Mouse (Mus musculus) midbrain, embryonic 13.5 days (tissue): ENCODE data around the gene Trim66. TPM values are rescaled to one million over a fixed set of nuclear protein-coding genes. Genes with fewer than 3 reads are reported as not detected.

Source experiments
- ATAC-seq: fragments of 200-750 bp; cut with Nextera tagmentation; 2 replicates; pipeline ENCODE4 v1.8.0; 2017; ENCODE audit warnings: mild to moderate bottlenecking, moderate TSS enrichment, moderate library complexity
- H3K27ac ChIP-seq: fragments of 300-500 bp; sonication (generic); 2 replicates; pipeline ENCODE4 v1.5.1; 2015; ENCODE audit warnings: inconsistent platforms, mild to moderate bottlenecking, moderate library complexity
- H3K27me3 ChIP-seq: fragments of 300-500 bp; sonication (generic); 2 replicates; pipeline ENCODE4 v1.6.1; 2015; ENCODE audit warnings: mild to moderate bottlenecking, inconsistent platforms
- H3K36me3 ChIP-seq: fragments of 300-500 bp; sonication (generic); 2 replicates; pipeline ENCODE4 v1.6.1; 2015; ENCODE audit warnings: mild to moderate bottlenecking, inconsistent platforms
- H3K4me1 ChIP-seq: fragments of 300-500 bp; sonication (generic); replicated peaks from 2 replicates; pipeline ENCODE4 v1.6.1; 2015; ENCODE audit warnings: inconsistent platforms
- H3K4me2 ChIP-seq: fragments of 300-500 bp; sonication (generic); replicated peaks from 2 replicates; pipeline ENCODE4 v1.6.1; 2015; ENCODE audit warnings: moderate library complexity, mild to moderate bottlenecking, inconsistent platforms
- H3K4me3 ChIP-seq: fragments of 300-500 bp; sonication (generic); replicated peaks from 2 replicates; pipeline ENCODE4 v1.5.1; 2015; ENCODE audit warnings: mild to moderate bottlenecking, inconsistent platforms
- H3K9ac ChIP-seq: fragments of 300-500 bp; sonication (generic); replicated peaks from 2 replicates; pipeline ENCODE4 v1.6.1; 2015; ENCODE audit warnings: mild to moderate bottlenecking, inconsistent platforms
- H3K9me3 ChIP-seq: fragments of 300-500 bp; sonication (generic); 2 replicates; pipeline ENCODE4 v1.6.1; 2016; ENCODE audit warnings: mild to moderate bottlenecking, inconsistent platforms
- WGBS: fragments of 180-500 bp; shearing (Covaris S2); methylation state at CpG from one replicate; pipeline ENCODE4 v1.1.7; 2015; 5-methylcytosine and 5-hydroxymethylcytosine counted together
- polyA plus RNA-seq: library from polyadenylated mRNA; unstranded; fragments of >200 nt; fragmentation: Nextera tagmentation; extraction: Ambion mirVana; gene quantifications from 2 replicates; pipeline ENCODE4 v1.2.1, GENCODE M21; 2015

Gene Trim66
- polyA plus RNA-seq, 1 experiment from 2014 or later, result 0.40 TPM

GRCm38 (mm10) chr7:109532691-109533090 is 24.8 kb upstream of the Trim66 start:
- no peak overlapping the region for H3K9ac ChIP-seq
- no peaks in the 10 kb centered on the region for H3K9me3 ChIP-seq
- H3K4me3 ChIP-seq, result no peak overlapping the region
- WGBS, result 82% methylated on average over 3 of the region's 3 CpGs
- H3K4me2 ChIP-seq, result no peak overlapping the region
- H3K27me3 ChIP-seq, result no peaks in the 10 kb centered on the region
- ATAC-seq, result no peak
- H3K27ac ChIP-seq, result no peak overlapping the region
- peaks cover 7% of the 10 kb centered on the region; the same call in 1 of the 2 replicates for H3K4me1 ChIP-seq
- H3K36me3 ChIP-seq, result peaks cover 29% of the 10 kb centered on the region

DNA sequence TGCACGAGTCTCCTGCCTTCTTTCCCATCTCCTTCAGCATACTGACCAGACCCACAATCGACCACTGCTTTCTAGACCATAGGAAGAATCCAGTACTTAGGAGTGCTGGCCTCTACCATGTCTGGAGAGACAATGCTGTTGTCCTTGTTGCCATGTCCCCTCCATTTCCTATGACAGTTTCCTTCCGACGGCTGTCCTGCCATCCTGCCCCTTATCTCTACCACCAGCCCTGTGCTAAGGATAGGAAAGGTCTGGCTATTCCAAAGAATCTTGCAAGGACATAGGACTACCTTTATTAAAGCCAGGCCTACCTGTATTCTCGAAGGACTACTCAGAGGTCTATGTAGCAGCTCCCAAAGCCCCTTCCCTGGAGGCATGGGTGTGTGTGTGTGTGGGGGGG is 23.6 kb upstream of the Trim66 start:
- Histone ChIP-seq H3K4me3 (no peak overlapping the region), H3K9me3 (no peaks in the 10 kb centered on the region), H3K9ac (no peak overlapping the region), H3K4me2 (no peak overlapping the region), H3K27me3 (no peaks in the 10 kb centered on the region), H3K4me1 (peaks cover 3% of the 10 kb centered on the region; the same call in 1 of the 2 replicates), H3K27ac (no peak overlapping the region), H3K36me3 (peaks cover 39% of the 10 kb centered on the region)
- WGBS, result 84% methylated on average over 5 of the region's 5 CpGs
- no peak for ATAC-seq

DNA sequence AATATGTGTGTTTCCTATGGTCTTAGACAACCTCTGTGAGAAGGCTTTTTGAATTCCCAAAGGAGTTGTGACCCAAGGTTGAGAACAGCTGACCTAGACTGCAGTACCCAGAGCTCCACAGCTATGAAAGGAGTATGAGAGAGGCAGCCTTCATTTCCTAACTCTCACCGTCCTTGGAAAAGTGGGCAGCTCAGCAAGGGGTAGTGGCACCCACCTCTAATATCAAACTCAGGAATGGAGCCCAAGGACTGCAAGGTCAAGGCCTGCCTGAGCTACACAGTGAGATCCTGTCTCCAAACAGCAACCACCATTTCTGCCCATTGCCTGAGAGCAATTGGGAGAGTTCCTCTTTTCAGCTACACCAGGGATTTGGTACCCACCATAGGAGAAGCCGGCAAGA is 21.8 kb upstream of the Trim66 start:
- H3K4me1 ChIP-seq, result no peaks in the 10 kb centered on the region
- WGBS, result 77% methylated on average over 2 of the region's 2 CpGs
- H3K4me2 ChIP-seq, result no peak overlapping the region
- 0 out of 2 replicates have a peak overlapping the region, but pooled peaks have one; percentile 8 for H3K9ac ChIP-seq
- peaks cover 51% of the 10 kb centered on the region for H3K36me3 ChIP-seq
- H3K27ac ChIP-seq, result no peak overlapping the region
- no peaks in the 10 kb centered on the region for H3K27me3 ChIP-seq
- H3K4me3 ChIP-seq, result no peak overlapping the region
- no peaks in the 10 kb centered on the region for H3K9me3 ChIP-seq
- ATAC-seq, result no peak

- Histone ChIP-seq H3K4me2 (no peak overlapping the region), H3K4me1 (0 out of 2 replicates have a peak, but pooled peaks cover 3% of the 10 kb centered on the region), H3K36me3 (peaks cover 60% of the 10 kb centered on the region), H3K27ac (no peak overlapping the region), H3K9me3 (no peaks in the 10 kb centered on the region), H3K4me3 (no peak overlapping the region), H3K9ac (0 out of 2 replicates have a peak overlapping the region, but pooled peaks have one; percentile 19), H3K27me3 (no peaks in the 10 kb centered on the region)
- ATAC-seq, result peak; percentile 79
- 12% methylated on average over 3 of the region's 3 CpGs for WGBS
These were observed 20.4 kb upstream of the Trim66 start for GRCm38 (mm10) chr7:109528356-109528755.

DNA sequence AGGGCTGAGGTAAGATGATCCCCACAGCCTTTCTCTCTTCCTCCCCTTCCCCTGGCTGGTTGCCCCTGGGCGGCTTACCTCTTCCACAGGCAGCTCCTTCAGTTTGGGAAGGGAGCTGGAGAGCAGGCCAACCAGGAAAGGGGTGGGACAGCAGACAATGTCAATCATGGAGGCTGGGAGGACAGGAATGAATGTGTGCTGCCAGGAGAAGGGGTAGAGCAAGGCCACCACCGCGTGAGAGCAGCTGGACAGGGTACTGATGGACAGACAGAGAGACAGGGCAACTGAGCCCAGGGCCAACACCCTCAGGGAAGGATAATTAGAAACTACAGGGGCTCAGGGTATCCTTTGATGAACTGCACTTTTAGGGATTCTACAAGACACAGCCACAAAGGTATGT is 19.6 kb upstream of the Trim66 start:
- no peak for ATAC-seq
- H3K4me3 ChIP-seq, result no peak overlapping the region
- no peak overlapping the region; the same call in 1 of the 2 replicates for H3K9ac ChIP-seq
- H3K36me3 ChIP-seq, result peaks cover 69% of the 10 kb centered on the region
- H3K9me3 ChIP-seq, result no peaks in the 10 kb centered on the region
- no peak overlapping the region for H3K27ac ChIP-seq
- H3K4me1 ChIP-seq, result 0 out of 2 replicates have a peak, but pooled peaks cover 3% of the 10 kb centered on the region
- WGBS, result 80% methylated on average over 3 of the region's 3 CpGs
- no peaks in the 10 kb centered on the region for H3K27me3 ChIP-seq
- H3K4me2 ChIP-seq, result no peak overlapping the region

GRCm38 (mm10) chr7:109525740-109526663 is 18.1 kb upstream of the Trim66 start:
- no peaks in the 10 kb centered on the region for H3K9me3 ChIP-seq
- no peak overlapping the region for H3K4me2 ChIP-seq
- no peak overlapping the region for H3K27ac ChIP-seq
- peaks cover 17% of the 10 kb centered on the region for H3K4me1 ChIP-seq
- H3K4me3 ChIP-seq, result no peak overlapping the region
- ATAC-seq, result no peak
- peaks cover 77% of the 10 kb centered on the region for H3K36me3 ChIP-seq
- no peaks in the 10 kb centered on the region for H3K27me3 ChIP-seq
- WGBS, result 83% methylated on average over 16 of the region's 16 CpGs
- H3K9ac ChIP-seq, result no peak overlapping the region

GRCm38 (mm10) chr7:109524763-109525162 is 16.8 kb upstream of the Trim66 start:
- peaks cover 71% of the 10 kb centered on the region for H3K36me3 ChIP-seq
- ATAC-seq, result no peak
- H3K4me2 ChIP-seq, result no peak overlapping the region
- peaks cover 29% of the 10 kb centered on the region for H3K4me1 ChIP-seq
- WGBS, result 88% methylated on average over 3 of the region's 3 CpGs
- no peaks in the 10 kb centered on the region for H3K27me3 ChIP-seq
- H3K9me3 ChIP-seq, result no peaks in the 10 kb centered on the region
- H3K27ac ChIP-seq, result no peak overlapping the region
- H3K9ac ChIP-seq, result no peak overlapping the region
- H3K4me3 ChIP-seq, result no peak overlapping the region

DNA sequence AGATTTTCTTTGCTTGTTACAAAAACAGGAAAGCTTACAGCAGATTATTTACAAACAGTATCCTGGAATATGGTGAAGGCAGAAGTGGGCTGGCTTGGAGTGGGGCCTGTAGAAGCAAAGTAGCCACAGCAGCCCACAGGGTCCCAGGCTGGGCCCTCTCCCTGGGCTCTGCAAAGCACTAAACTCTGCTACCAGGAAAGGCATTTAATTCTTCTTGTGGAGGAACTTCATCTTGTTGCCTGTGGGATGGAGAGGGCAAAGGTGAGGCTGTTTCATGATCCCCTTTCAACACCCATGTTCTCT is 16.5 kb upstream of the Trim66 start:
- peaks cover 31% of the 10 kb centered on the region for H3K4me1 ChIP-seq
- no peaks in the 10 kb centered on the region for H3K27me3 ChIP-seq
- H3K9ac ChIP-seq, result no peak overlapping the region
- no peak for ATAC-seq
- H3K4me2 ChIP-seq, result no peak overlapping the region
- H3K4me3 ChIP-seq, result no peak overlapping the region
- no peak overlapping the region for H3K27ac ChIP-seq
- peaks cover 69% of the 10 kb centered on the region for H3K36me3 ChIP-seq
- no peaks in the 10 kb centered on the region for H3K9me3 ChIP-seq

DNA sequence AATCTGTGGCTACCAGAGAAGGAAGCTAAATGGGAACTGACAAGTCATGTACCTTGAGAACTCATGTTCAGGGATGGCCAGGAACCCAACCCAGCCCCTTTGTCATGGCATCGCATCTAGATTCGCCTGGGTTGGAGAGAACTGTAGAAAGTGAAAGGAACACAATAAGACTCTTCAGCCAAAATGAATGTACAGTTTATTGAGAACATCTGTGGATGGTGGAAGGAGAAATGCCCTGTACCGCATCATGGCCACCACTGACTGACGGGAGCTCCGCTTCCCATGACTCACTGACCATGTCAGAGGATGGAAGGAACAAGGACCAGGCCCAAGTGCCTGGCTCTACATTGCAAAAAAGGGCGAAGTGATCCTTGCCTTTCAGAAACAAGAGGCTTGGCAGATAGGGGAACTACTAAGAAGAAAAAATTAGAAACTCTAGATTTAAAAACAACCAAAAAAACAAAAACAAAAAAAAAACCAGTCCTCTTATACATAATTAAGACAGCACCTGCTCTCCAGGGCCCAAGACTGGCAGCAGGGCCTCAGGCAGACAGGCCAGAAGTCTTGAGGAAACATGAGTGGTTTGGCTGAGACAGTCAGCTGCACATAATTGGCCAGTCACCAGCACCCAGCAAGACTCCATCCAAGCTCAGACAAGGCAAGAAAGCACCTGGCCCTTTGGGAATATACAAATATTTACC is 16.0 kb upstream of the Trim66 start:
- no peak for ATAC-seq
- peaks cover 69% of the 10 kb centered on the region for H3K36me3 ChIP-seq
- H3K27ac ChIP-seq, result peak overlapping the region; percentile 19; the same call in 1 of the 2 replicates
- peaks cover 31% of the 10 kb centered on the region for H3K4me1 ChIP-seq
- no peaks in the 10 kb centered on the region for H3K27me3 ChIP-seq
- WGBS, result 66% methylated on average over 6 of the region's 6 CpGs
- no peaks in the 10 kb centered on the region for H3K9me3 ChIP-seq
- H3K9ac ChIP-seq, result no peak overlapping the region
- no peak overlapping the region for H3K4me3 ChIP-seq
- no peak overlapping the region for H3K4me2 ChIP-seq

DNA sequence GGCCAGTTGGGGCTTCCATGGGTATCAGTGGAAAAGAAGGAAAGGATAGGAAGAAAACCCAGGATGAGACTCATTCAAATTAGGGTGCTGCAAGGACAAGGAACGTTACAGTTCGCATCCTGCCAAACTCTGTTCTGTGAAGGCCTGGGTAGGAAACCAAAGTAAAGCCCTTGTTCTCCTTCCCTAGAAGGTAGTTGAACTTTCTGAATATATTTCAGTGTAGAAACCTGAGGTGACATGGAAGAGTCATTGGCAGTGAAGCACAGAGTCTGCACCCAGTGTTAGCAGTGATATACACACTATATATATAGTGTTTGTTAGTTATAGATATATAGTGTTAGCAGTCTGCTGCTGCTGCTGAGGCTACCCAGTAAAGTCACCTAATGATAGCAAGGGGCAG is 15.4 kb upstream of the Trim66 start:
- no peak overlapping the region for H3K9ac ChIP-seq
- H3K9me3 ChIP-seq, result no peaks in the 10 kb centered on the region
- ATAC-seq, result no peak
- peaks cover 32% of the 10 kb centered on the region for H3K4me1 ChIP-seq
- H3K27ac ChIP-seq, result no peak overlapping the region
- peaks cover 69% of the 10 kb centered on the region for H3K36me3 ChIP-seq
- H3K4me3 ChIP-seq, result no peak overlapping the region
- no peak overlapping the region for H3K4me2 ChIP-seq
- WGBS, result 68% methylated on average over 2 of the region's 2 CpGs
- no peaks in the 10 kb centered on the region for H3K27me3 ChIP-seq

- 81% methylated on average over 5 of the region's 5 CpGs for WGBS
- no peak overlapping the region for H3K9ac ChIP-seq
- H3K36me3 ChIP-seq, result peaks cover 64% of the 10 kb centered on the region
These were observed 14.2 kb upstream of the Trim66 start for GRCm38 (mm10) chr7:109522084-109522483.

GRCm38 (mm10) chr7:109519936-109520335 is 12.0 kb upstream of the Trim66 start:
- WGBS, result 3% methylated on average over 10 of the region's 10 CpGs
- H3K9ac ChIP-seq, result peak overlapping the region; percentile 96
- H3K4me3 ChIP-seq, result peak overlapping the region; percentile 79
- H3K27ac ChIP-seq, result no peak overlapping the region
- no peaks in the 10 kb centered on the region for H3K9me3 ChIP-seq
- H3K4me1 ChIP-seq, result peaks cover 40% of the 10 kb centered on the region
- H3K27me3 ChIP-seq, result no peaks in the 10 kb centered on the region
- H3K36me3 ChIP-seq, result peaks cover 45% of the 10 kb centered on the region
- H3K4me2 ChIP-seq, result peak overlapping the region; percentile 95
- no peak for ATAC-seq

More at GRCm38 (mm10) chr7:109522084-109522483, 14.2 kb upstream of the Trim66 start:
- Histone ChIP-seq H3K27me3 (no peaks in the 10 kb centered on the region), H3K4me3 (no peak overlapping the region), H3K27ac (no peak overlapping the region), H3K4me2 (no peak overlapping the region), H3K4me1 (peaks cover 40% of the 10 kb centered on the region), H3K9me3 (no peaks in the 10 kb centered on the region)
- no peak for ATAC-seq
